Comparison of ENCODE assay signal across 13 mouse cellular contexts in genomic region chr5:142724265-142724664, GRCm38 (mm10). TPM values are rescaled to one million over a fixed set of nuclear protein-coding genes. Genes with fewer than 3 reads are reported as not detected.
DNase-seq lines count a peak whose midpoint lies in the region; ATAC-seq lines count a peak whose summit lies in the region.
"Had no signal": no experiment of that assay in that cellular context is flagged by ENCODE, and none has a peak within 500 bp of the region (broad histone marks: within the 10 kb centered on the region; RNA-seq: fewer than 3 reads in every experiment).

No protein-coding gene starts in this region.

- ATAC-seq in embryonic facial prominence, embryonic 12.5 days (ENCODE audit: insufficient number of reproducible peaks, insufficient read depth, low FRiP score, low TSS enrichment): no peak
- no peak for ATAC-seq in hindbrain, embryonic 13.5 days (ENCODE audit: low FRiP score)
- no peak for ATAC-seq in hindbrain, embryonic 14.5 days (ENCODE audit: low FRiP score)
- ATAC-seq in midbrain, embryonic 13.5 days: no peak

- H3K4me3 ChIP-seq in embryonic facial prominence, embryonic 12.5 days: no peak overlapping the region
- H3K4me3 ChIP-seq in embryonic facial prominence, embryonic 10.5 days: no peak overlapping the region
- no peak overlapping the region for H3K4me3 ChIP-seq in hindbrain, embryonic 13.5 days
- no peak overlapping the region for H3K4me3 ChIP-seq in hindbrain, embryonic 14.5 days (replicated peaks; ENCODE audit: low read length)
- no peak overlapping the region for H3K4me3 ChIP-seq in midbrain, embryonic 13.5 days (replicated peaks)
- no peak overlapping the region for H3K4me3 ChIP-seq in midbrain, embryonic 10.5 days
- H3K4me3 ChIP-seq: heart, embryonic 12.5 days; hindbrain, embryonic 10.5 days had no signal

- no peak overlapping the region for H3K4me2 ChIP-seq in embryonic facial prominence, embryonic 12.5 days (replicated peaks)
- no peak overlapping the region for H3K4me2 ChIP-seq in hindbrain, embryonic 13.5 days
- H3K4me2 ChIP-seq in hindbrain, embryonic 14.5 days (replicated peaks): no peak overlapping the region
- H3K4me2 ChIP-seq in midbrain, embryonic 13.5 days (replicated peaks): no peak overlapping the region

- DNase-seq in embryonic facial prominence, embryonic 10.5 days (ENCODE audit: low spot score): no peak
- no peak for DNase-seq in hindbrain, embryonic 14.5 days (ENCODE audit: low spot score)
- DNase-seq in midbrain, embryonic 10.5 days (ENCODE audit: low spot score): no peak
- DNase-seq in lung, adult 18-20 months: no peak
- DNase-seq: cerebellum, postnatal 14 days; gastrocnemius, postnatal 14 days had no signal

- H3K27me3 ChIP-seq in embryonic facial prominence, embryonic 12.5 days: no peaks in the 10 kb centered on the region
- H3K27me3 ChIP-seq in embryonic facial prominence, embryonic 10.5 days (replicated peaks; ENCODE audit: low read depth, poor library complexity, severe bottlenecking): no peaks in the 10 kb centered on the region
- no peaks in the 10 kb centered on the region for H3K27me3 ChIP-seq in hindbrain, embryonic 13.5 days
- no peaks in the 10 kb centered on the region for H3K27me3 ChIP-seq in hindbrain, embryonic 14.5 days (ENCODE audit: control insufficient read depth, insufficient read depth, low read length)
- no peaks in the 10 kb centered on the region for H3K27me3 ChIP-seq in midbrain, embryonic 13.5 days
- no peaks in the 10 kb centered on the region for H3K27me3 ChIP-seq in midbrain, embryonic 10.5 days (ENCODE audit: low read depth, poor library complexity, severe bottlenecking)
- H3K27me3 ChIP-seq: heart, embryonic 12.5 days had no signal

- H3K9me3 ChIP-seq in embryonic facial prominence, embryonic 12.5 days: no peaks in the 10 kb centered on the region
- peaks cover 11% of the 10 kb centered on the region; the same call in 1 of the 2 replicates for H3K9me3 ChIP-seq in embryonic facial prominence, embryonic 10.5 days
- H3K9me3 ChIP-seq in hindbrain, embryonic 13.5 days: no peaks in the 10 kb centered on the region
- no peaks in the 10 kb centered on the region for H3K9me3 ChIP-seq in hindbrain, embryonic 14.5 days (ENCODE audit: control insufficient read depth, low read length)
- H3K9me3 ChIP-seq in midbrain, embryonic 13.5 days: no peaks in the 10 kb centered on the region
- H3K9me3 ChIP-seq in midbrain, embryonic 10.5 days (replicated peaks): peaks cover 18% of the 10 kb centered on the region; the same call in 1 of the 2 replicates
- H3K9me3 ChIP-seq: G1E; heart, embryonic 12.5 days had no signal

- H3K36me3 ChIP-seq in embryonic facial prominence, embryonic 12.5 days: peaks cover 42% of the 10 kb centered on the region
- peaks cover 70% of the 10 kb centered on the region for H3K36me3 ChIP-seq in embryonic facial prominence, embryonic 10.5 days (replicated peaks)
- peaks cover 70% of the 10 kb centered on the region for H3K36me3 ChIP-seq in hindbrain, embryonic 13.5 days
- peaks cover 74% of the 10 kb centered on the region for H3K36me3 ChIP-seq in hindbrain, embryonic 14.5 days (replicated peaks; ENCODE audit: control insufficient read depth, insufficient read depth)
- H3K36me3 ChIP-seq in midbrain, embryonic 13.5 days: peaks cover 71% of the 10 kb centered on the region
- H3K36me3 ChIP-seq in midbrain, embryonic 10.5 days: peaks cover 75% of the 10 kb centered on the region

- peaks cover 3% of the 10 kb centered on the region; the same call in 1 of the 2 replicates for H3K4me1 ChIP-seq in embryonic facial prominence, embryonic 12.5 days
- peaks cover 11% of the 10 kb centered on the region for H3K4me1 ChIP-seq in embryonic facial prominence, embryonic 10.5 days
- H3K4me1 ChIP-seq in hindbrain, embryonic 13.5 days (replicated peaks): peaks cover 8% of the 10 kb centered on the region
- H3K4me1 ChIP-seq in hindbrain, embryonic 14.5 days (replicated peaks; ENCODE audit: control insufficient read depth, insufficient read depth, low read length): peaks cover 7% of the 10 kb centered on the region; the same call in 1 of the 2 replicates
- H3K4me1 ChIP-seq in midbrain, embryonic 13.5 days (replicated peaks): peaks cover 5% of the 10 kb centered on the region; the same call in 1 of the 2 replicates
- peaks cover 14% of the 10 kb centered on the region for H3K4me1 ChIP-seq in midbrain, embryonic 10.5 days

- 87% methylated on average over 7 of the region's 7 CpGs for WGBS in embryonic facial prominence, embryonic 12.5 days
- 91% methylated on average over 7 of the region's 7 CpGs for WGBS in embryonic facial prominence, embryonic 10.5 days
- WGBS in hindbrain, embryonic 13.5 days: 95% methylated on average over 7 of the region's 7 CpGs
- 91% methylated on average over 7 of the region's 7 CpGs for WGBS in hindbrain, embryonic 14.5 days
- WGBS in midbrain, embryonic 13.5 days: 89% methylated on average over 7 of the region's 7 CpGs
- 92% methylated on average over 7 of the region's 7 CpGs for WGBS in midbrain, embryonic 10.5 days

- H3K27ac ChIP-seq in embryonic facial prominence, embryonic 12.5 days: peak overlapping the region; percentile 17; the same call in 1 of the 2 replicates
- no peak overlapping the region for H3K27ac ChIP-seq in embryonic facial prominence, embryonic 10.5 days (replicated peaks)
- peak overlapping the region; percentile 58; the same call in 1 of the 2 replicates for H3K27ac ChIP-seq in hindbrain, embryonic 13.5 days
- no peak overlapping the region for H3K27ac ChIP-seq in hindbrain, embryonic 14.5 days
- H3K27ac ChIP-seq in midbrain, embryonic 13.5 days: peak overlapping the region; percentile 35; the same call in 1 of the 2 replicates
- H3K27ac ChIP-seq in midbrain, embryonic 10.5 days (replicated peaks): no peak overlapping the region
- H3K27ac ChIP-seq: hindbrain, embryonic 10.5 days had no signal

- H3K9ac ChIP-seq in embryonic facial prominence, embryonic 12.5 days: no peak overlapping the region
- H3K9ac ChIP-seq in hindbrain, embryonic 13.5 days: no peak overlapping the region
- no peak overlapping the region for H3K9ac ChIP-seq in hindbrain, embryonic 14.5 days
- no peak overlapping the region for H3K9ac ChIP-seq in midbrain, embryonic 13.5 days (replicated peaks)
- H3K9ac ChIP-seq: forebrain, postnatal 0 days; heart, embryonic 12.5 days had no signal

RNA-seq across cellular contexts. Expression of gene Slc29a4, which starts 32.0 kb away (rescaled TPM):
- polyA plus RNA-seq in embryonic facial prominence, embryonic 12.5 days (2016; fragmentation: Nextera tagmentation; extraction: Ambion mirVana): 15.7 and 19.0 TPM in 2 replicates
- 18.1 and 19.6 TPM in 2 replicates for polyA plus RNA-seq in embryonic facial prominence, embryonic 10.5 days (2016; fragmentation: Nextera tagmentation; extraction: Ambion mirVana)
- polyA plus RNA-seq in hindbrain, embryonic 13.5 days (2015; fragmentation: Nextera tagmentation; extraction: Ambion mirVana): 77.3 and 77.9 TPM in 2 replicates
- 81.0 and 82.8 TPM in 2 replicates for polyA plus RNA-seq in hindbrain, embryonic 14.5 days (2014; fragmentation: Nextera tagmentation; extraction: Ambion mirVana)
- polyA plus RNA-seq in midbrain, embryonic 13.5 days (2015; fragmentation: Nextera tagmentation; extraction: Ambion mirVana): 61.9 and 70.6 TPM in 2 replicates
- polyA plus RNA-seq in midbrain, embryonic 10.5 days (2016; fragmentation: Nextera tagmentation; extraction: Ambion mirVana): 22.8 and 32.6 TPM in 2 replicates
- polyA plus RNA-seq: G1E had no signal

Comparison
In these comparisons a context has a peak if more than half of its experiments do, and no peak if none do; other contexts are left out.
1. H3K27ac ChIP-seq: peak in embryonic facial prominence, embryonic 12.5 days (single experiment), hindbrain, embryonic 13.5 days (single experiment) and midbrain, embryonic 13.5 days (single experiment); none in embryonic facial prominence, embryonic 10.5 days (single experiment), hindbrain, embryonic 14.5 days (single experiment) and midbrain, embryonic 10.5 days (single experiment).